Mouse (Mus musculus) natural killer cell, adult 2 months (primary cell): Measurements from ENCODE around the gene Psap.

Source experiments
- DNase-seq, 2 experiments: peaks; one replicate each; pipeline ENCODE4 v3.0.0; 2022; ENCODE audit warnings: low spot score in 2 of 2

Psap gene

DNA sequence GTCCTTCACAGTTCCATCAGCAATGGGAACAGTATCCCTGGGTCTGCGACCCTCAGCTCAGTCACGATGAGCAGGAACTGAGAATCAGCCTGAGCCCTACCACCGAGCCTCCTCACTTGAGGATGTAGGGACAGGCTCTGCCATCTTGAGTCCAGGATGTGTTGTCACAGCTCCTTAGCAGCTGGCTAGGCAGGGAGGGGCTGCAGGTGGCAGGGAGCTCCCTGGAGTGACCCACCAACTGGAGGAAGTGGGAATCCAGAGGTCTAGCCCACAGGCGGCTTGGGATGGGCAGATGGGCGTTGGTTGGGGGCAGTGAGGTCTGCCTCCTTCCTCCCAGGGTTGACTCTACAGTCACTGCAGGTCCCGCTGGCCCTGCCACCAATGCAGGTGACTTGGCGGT lies 14.1 kb upstream of the Psap start:
- no peak for DNase-seq

DNA sequence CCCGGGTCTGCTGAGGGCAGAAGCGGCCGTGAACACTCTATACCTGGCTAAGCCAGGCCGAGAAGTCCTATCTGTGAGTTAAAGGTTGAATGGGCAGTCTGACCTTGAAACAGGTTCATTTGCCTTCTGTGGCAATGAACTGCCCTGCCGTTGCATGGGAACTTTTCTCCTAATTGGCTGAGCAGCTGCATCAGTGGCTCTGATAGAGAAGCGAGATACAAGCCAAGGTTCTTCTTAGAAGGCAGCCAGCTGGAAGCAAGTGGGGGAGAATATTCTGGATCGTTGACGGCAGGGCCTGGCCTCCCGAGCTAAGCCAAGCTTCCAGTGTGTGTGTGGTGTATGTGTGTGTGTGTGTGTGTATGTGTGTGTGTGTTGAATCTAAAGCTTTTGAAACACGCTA lies 12.2 kb upstream of the Psap start:
- DNase-seq: no peak

DNA sequence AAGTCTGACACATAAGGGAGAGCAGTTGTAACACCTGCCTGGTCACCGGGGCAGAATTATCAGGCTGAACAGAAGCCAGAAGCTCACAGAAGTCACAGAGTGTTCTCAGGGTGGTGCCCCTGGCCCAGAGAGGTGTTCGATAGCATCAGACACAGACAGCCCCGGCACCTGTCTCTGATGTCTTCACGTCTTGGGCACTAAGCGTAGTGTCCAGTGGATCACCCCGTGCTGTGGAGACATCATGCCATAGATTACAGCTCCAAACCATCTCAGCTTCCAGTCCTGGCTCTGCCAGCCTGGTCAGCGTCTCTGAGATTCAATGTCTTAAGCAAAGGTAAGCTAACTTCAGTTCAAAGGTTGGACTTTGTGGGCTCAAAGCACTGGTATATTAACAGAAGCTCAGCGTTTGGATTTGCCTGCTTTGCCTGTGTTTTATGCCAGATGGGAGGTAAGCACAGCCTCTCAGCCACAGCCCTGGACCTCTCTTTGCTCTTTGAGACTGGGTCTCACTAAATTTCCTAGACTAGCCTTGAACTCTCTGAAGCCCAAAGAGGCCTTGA lies 10.5 kb upstream of the Psap start:
- DNase-seq: no peak

DNA sequence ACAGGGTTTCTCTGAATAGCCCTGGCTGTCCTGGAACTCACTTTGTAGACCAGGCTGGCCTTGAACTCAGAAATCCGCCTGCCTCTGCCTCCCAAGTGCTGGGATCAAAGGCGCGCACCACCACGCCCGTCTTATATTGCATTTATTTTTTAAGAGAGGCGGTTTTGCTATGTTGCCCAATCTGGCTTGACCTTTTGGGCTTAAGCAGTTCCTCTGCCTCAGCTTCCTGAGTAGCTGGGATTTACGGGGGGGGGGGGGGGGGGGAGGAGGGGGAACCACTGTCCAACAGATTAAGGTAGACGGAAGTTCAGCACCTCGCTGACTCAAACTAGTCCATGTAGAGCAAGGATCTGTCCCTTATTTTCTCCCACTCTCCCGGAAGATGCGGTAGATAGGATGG lies 8.7 kb upstream of the Psap start:
- DNase-seq: no peak

DNA sequence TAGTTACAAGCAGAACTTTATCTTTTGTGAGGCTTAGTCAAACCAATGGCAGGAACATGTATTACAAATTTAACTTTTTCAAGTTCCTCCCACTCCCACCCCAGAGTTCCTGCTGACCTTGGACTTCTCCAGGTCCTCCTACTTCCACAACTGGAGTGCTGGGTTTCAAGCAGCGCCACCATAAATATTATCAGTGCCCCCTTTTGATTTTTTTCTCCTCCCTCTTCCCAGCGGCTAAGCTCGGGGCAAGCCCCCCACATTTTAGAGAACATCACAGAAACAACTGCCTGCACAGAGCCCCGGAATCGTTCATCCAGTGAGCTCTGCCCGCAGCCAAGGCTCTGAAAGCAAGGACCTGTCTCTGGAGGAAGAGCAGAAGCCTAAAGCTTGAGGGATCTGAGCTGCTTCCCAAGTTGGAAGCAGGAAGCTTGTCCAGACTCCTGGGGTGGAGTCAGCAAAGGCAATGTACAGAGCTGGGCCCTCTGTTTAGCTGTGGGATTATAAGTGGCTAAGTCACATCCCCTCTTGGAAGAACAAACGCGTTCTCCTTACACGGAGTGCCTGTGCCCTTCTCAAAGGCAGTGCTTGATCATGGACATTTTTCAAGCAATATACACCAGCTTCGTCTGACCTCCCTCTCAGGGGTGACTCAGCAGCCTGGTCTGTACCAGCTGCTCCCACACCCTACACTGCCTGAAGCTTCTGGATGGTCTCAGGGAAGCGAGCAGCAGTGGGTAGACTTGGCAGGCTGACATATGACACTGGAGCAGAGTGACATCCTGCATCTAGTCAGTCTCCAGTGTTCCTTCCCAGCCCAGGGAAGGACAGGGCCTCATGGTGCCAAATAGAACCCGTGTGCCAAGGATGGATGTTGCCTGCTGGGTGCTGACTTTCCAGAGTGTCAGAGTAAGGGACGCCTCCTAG lies 8.0 kb upstream of the Psap start:
- DNase-seq: no peak

DNA sequence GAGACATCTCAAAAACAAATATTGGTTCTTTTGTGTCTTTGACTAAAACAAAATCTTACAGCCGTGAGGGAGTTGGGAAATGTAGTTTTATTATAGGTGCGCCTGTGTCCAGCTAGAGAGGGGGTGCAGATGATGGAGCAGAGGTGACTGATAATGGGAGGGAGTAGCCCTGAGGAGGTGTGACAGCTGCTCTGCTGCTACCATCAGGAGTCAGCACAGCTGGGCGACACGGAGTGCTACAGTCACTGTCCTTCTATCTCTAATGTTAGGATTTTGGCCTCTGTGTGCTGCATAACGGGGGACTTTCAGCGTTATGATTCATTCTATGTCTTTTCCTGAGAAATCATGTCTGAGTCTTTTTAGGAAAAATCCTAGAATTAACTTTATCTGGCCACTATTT lies 6.4 kb upstream of the Psap start:
- DNase-seq: no peak

DNA sequence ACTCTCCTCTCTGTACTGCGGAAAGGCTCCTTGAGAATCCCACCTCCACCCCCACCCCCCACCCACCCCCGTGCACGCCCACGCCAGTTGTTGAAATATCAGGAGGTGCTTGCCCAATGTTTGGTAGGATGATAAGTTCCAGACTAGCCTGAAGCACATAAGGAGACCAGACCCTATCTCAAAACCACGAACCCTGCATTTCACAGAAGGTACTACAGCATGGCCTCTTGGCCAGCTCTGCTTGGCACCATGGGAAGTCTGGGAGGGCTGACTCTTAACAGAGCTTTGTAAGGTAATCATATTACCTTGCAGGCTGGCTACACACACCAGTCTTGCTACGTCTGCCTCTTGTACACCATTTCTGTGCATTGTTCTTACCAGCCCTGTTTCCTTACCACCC lies 5.2 kb upstream of the Psap start:
- no peak for DNase-seq

DNA sequence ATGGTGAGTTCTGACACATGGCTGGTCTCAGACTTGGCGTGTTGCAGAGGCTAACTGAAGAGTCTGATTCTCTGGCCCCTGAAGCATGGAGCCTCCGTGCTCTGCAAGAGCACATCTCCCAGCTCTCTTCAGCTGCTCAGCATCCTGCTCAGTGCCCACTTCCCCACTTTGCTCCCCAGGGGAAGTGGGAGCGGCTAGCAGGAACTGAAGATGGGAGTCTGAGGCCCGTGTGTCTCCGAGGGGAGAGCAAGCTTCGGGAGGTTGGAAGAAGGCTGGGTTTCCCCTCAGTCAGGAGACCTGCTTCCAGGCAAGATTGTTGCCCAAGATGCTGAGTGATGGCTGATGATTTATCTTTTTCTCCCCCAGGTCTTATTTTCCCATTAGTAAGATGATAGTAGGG lies 4.0 kb upstream of the Psap start:
- DNase-seq: no peak

DNA sequence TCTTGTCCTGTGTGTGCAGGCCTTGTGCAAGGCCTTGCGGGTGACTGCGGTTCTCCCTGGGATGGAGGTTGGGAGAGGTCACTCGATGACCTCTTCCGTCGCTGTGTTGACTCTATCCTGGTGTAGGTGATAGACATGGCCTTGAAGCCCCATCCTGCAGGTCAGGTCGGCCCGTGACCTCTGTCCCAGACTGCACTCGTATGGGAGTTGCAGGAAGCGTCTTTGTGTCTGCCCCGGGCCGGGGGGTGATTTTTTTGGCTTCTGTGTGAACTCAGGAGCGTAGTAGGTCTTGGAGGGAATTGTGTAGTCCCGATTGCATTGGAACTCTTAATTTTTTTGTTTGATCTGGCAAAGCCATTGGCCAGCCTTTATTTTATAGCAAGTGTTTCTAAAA lies 576 bp downstream of the Psap start:
- no peak for DNase-seq

DNA sequence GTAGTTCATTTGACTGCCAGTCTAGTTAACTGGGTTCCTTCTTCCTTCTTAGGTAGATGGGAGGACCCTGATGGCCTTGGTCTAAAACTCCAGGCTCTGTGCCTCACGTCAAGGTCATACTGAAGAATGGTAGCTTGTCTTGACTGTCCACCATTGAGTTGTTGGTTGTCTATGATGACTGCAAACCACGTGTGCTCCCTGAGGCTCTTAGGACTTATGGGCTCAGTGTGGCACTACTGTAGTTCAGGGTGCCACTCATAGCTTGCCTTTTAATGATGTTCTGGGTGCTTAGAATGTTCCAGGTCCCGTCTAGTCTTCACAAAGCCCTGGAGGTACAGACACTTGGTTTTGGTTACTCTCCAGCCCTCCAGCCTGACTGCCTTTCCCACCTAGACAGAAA lies 1.4 kb downstream of the Psap start:
- DNase-seq: no peak

DNA sequence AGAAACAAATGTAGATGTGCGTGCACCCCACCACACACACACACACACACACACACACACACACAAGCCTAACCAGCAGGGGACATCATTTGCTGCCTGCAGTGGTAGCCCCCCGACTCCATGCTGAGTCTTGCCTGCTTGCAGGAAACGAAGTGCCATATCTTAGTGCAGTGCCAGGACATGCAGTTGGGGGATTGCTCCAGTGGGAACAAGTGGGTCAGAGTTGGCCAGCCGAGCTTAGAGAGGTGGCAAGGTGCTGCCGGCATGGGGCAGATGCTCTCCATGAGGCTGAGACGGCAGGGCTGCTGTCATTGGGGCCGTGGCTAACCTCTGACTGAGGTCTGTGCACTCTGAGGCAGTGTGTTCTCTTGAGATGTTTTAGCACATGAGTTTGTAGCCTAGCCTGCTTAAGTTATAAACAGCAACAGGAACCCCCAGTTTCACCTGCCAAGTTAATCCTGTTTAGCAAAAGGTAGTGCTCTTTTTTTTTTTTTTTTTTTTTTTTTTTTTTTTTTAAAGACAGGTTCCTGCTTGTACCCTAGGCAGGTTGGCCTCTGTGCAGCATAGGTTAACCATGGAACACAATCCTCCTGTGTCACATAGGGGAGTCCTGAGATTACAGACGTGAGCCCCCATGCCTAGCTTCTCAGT lies 2.0 kb downstream of the Psap start:
- DNase-seq: no peak

DNA sequence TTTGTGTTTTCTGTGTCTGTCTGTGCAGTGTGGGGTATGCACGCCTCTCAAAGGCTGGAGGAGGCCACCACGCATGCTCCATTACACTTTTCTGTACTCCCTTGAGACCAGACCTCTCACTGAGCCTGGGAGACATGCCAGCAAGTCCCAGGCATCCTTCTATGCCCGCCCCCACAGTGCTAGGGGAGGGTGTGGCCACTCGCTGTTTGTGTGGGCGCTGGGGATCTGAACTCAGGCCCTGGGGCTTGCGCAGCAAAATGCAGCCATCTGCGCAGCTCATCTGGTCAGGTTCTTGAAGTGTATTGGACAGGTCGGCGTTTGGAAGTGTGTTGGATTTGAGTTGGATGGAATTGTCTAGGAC lies 2.5 kb downstream of the Psap start:
- peak in 1 of 2 experiments; percentile 51 for DNase-seq

DNA sequence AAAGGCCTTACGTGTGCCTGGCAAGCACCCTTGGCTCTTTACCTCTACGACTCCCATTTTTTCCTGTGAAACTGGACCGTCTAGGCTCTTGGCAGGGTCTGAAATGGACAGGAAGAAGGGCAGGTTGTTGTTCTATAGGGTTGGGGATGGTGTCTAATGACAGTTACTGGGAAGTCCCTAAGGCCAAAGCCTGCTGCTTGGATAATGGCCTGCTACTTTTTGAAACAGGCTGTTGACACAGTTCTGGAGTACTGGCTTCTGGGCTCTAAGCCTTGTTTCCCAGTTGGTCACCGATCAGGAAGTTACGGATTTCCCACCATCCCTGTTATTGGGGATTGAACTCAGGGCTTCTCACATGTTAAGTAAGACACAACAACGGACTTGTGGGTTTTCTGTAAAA lies 2.9 kb downstream of the Psap start:
- DNase-seq: no peak

DNA sequence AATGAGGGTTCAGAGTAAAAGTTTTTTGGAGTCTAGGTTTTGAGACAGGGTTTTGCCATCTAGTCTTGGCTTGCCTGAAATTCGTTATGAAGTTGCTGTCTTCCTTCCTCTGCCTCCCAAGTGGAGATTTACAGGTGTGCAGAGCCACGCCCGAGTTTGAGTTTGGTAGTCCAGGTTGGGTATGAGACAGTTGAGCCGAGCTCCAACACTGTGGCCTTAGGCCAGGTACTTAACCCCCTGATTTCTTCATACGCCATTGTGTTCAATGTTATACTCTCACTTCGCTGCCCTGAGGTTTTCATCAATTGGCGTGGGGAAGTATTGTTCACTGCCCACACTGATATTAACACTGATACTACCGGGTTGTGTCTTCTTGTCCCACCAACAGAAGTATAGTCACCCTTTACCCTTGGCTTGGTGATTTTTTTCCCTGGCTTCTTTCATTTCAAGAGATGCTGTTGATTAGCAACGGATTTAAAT lies 4.2 kb downstream of the Psap start:
- no peak for DNase-seq

DNA sequence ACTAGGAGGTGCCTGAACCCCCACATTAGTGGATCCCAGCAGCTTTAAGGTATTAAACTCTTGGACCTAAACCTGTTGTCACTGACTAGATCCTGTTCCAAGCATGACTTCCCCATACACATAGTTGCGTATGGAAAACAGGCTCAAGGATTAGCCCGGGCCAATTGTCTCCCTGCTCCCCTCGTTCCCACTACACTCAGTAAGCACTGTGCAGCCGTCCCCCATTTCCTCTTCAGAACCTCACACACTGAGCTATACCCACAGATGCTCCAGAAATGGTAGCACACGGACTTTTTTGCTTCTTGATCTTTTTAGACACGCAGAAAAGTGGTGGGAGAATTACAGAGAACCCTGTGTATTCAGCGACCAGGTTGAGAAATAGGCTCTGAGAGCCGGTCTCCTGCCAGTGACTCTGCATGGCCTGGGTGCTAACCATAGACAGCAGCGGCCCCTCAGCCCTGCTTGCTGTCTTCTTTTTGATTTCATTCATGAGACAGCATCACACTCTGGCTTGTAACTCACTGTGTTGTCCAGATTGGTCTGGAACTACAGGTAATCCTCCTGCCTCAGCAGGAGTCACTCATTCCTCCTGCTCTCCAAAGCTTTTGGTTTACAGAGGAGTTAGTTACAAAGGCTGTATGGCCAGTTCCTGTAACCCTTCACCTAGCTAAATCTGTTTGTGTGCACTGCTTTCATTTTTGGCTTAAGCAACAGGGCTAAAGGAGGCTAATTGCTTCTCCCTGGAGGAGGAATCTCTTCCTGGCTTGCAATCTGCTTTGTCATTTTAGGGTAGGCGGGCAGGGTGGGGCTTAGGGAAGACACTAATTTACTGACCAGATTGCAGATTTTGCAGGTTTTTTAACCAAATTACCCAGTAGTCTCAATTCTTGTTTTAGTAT lies 4.9 kb downstream of the Psap start:
- DNase-seq: no peak

DNA sequence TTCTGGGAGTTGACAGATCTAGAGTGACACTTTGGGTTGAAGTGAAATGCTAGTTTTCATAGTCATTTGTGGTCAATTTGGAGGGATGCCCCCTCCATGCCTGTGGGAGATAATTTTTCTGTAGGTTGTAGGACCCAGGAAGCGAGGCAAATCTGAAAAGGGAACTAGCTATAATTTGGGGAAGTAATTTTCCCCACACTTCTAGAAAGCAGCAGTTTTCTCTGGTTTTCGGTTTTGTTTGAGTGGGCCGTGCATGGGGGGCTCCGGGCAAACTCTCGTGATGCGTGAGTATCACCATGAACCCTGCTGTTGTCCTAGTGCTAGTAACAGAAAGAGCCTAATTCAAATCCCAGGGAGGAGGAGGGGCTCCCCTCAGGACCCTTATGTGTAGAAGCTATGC lies 6.8 kb downstream of the Psap start:
- peak in 1 of 2 experiments; percentile 61 for DNase-seq

DNA sequence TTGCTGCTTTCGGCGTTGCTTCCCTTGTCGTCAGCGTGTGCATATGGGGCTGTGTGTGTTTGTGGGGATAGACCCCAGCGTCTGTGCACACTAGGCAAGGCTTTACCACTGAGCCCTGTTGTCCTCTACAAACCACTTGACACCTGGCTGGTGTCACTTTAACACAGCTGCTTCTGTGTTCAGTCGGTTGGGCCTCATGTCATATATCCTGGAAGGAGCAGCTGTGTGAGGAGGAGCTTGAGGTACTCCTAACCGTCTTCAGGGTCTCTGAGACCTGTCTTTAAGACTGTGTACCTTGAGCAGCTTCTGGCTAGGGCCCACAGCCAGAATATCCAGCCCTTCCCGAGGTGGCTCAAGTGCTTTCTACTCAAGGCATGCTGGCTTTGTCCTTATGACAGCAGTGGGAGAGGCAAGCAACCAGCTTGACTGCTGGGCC lies 7.3 kb downstream of the Psap start:
- peak in 1 of 2 experiments; percentile 33 for DNase-seq

DNA sequence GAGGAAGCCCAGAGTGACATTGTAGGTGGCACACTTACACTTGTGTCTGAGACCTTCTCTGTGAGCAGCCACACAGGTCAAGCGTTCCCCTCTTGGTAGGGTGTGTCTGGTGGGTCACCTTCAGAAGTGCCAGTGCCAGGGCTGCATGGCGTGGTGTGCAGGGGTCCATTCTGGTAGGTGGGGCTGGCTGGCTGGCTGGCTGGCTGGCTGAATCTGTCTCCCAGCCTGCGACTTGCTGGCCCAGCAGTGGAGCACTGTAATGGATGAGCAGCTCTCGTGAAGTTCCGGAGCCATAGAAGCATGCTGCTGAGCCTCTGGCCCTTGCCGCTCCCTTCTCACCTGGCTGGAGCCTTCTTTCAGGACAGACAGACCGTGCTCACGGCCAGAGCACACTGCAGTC lies 7.8 kb downstream of the Psap start:
- DNase-seq: no peak

DNA sequence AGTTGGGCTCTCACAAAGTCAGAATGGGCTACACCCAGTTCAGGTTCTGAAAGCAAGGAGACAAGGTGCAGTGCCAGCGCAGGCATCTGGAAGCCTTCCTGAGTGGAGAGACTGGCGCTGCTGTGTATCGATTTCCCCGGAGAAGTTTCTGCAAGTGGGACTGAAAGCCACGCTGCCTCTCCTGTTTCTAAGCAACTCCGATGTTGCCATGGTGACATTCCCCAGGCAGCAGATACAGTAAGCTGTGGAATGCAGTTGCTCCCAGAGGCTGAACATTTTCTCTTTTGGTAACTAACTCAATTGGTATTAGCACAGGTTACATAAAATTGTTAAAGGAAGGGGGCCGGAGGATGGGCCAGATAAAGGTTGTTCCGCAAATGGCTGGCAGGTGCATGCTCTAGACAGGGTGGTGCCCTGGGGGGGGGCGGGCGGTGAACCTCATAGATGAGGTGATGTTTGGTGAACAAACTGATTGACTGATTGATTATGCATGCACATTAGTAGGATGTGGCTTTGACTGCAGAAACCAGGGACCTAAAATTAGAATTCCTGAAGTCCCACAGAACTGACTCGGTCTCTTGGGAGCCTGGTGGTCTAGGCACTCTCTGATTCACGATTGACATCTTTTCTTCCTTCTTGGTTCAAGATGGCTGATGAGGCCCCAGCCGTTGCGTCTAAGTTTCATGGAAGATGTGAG lies 8.4 kb downstream of the Psap start:
- peak in 1 of 2 experiments; percentile 31 for DNase-seq

DNA sequence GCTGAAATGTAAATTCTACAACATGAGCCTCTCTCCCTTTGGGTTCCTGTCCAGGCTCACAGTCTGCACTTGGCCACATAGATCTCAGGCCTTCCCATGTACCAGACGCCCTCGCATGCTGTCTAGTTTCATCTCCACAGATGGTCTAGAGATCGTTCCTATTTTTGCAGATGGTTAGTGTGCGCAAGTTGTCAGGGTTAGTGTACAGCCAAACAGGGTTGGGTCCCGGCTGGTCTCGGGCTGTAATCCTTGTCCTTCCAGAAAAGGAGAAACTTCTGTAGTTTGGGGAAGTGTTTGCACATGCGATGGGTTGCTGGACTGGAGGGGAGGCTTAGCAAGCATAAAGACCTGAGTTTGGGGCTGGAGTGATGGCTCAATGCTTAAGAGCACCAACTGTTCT lies 9.1 kb downstream of the Psap start:
- no peak for DNase-seq

DNA sequence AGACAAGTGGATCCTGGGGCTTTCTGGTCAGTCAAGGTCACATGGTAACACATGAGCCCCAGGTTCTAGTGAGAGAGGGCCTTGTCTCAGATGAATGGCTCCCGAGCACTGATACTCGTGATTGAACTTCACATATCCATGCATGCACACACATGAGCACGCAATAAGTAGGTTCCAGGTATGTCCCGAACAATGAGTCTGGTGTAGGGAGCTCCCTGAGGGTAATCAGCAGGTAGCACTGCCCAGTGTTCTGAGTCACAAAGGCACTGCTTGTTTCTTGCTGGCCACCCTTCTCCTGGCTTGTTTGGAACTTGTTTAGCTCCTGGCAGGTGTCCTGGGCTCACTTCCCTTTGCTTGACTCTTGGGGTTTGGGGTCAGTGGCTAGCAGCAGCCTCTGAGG lies 9.7 kb downstream of the Psap start:
- peak in 1 of 2 experiments; percentile 53 for DNase-seq
